Mouse (Mus musculus): Measurements from ENCODE around the gene Opcml.

The Opcml gene

GRCm38 (mm10) chr9:28247742-28248503 is 457.3 kb downstream of the Opcml start:
- DNase-seq (ENCODE audit: low read depth, low spot score), result peak; percentile 43

- no peak for DNase-seq (ENCODE audit: low read depth, low spot score)
Observed at GRCm38 (mm10) chr9:28251341-28251740, 460.8 kb downstream of the Opcml start.

- DNase-seq (ENCODE audit: low read depth, low spot score), result peak; percentile 18
Observed at GRCm38 (mm10) chr9:28255128-28255904, 464.7 kb downstream of the Opcml start.

GRCm38 (mm10) chr9:28255905-28256268 is 465.3 kb downstream of the Opcml start:
- DNase-seq (ENCODE audit: low read depth, low spot score), result no peak

GRCm38 (mm10) chr9:28261078-28261753 is 470.6 kb downstream of the Opcml start:
- DNase-seq (ENCODE audit: low read depth, low spot score), result peak; percentile 91

DNA sequence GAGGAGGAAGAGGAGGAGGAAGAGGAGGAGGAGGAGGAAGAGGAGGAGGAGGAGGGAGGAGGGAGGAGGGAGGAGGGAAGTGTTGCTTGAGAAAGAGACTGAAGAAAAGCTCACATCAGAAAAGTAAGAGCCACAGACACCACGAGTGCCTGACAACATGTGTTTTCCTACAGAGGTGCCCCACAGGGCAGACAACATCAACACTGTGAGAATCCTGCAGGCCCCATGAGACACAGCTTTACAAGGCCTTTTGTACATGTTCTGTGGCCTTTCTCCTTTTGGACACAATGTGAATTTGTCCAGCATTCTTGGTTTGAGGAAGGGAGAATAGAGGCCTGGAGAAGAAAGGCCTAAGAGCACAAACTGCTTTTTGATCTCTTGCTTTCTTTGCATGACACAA is 471.4 kb downstream of the Opcml start:
- DNase-seq (ENCODE audit: low read depth, low spot score), result no peak

DNA sequence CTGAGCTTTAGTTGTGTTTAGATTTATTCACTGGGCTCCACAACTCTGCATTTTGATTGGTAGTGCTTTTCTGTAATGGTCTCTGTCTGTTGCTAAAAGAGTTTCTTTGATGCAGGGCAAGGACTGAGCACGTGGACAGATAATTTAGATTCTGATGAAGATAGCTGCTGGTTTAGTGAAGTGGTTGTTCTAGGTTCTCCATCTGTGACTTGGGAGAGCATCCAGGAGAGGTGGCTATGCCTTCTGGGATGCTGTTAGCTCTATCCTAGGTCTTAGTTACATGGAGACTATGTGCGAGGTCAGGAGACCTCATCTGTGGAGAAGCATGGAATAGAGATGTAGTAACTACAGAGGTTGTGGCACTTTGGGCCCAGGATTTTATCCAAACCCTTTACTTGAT is 472.3 kb downstream of the Opcml start:
- no peak for DNase-seq (ENCODE audit: low read depth, low spot score)

DNA sequence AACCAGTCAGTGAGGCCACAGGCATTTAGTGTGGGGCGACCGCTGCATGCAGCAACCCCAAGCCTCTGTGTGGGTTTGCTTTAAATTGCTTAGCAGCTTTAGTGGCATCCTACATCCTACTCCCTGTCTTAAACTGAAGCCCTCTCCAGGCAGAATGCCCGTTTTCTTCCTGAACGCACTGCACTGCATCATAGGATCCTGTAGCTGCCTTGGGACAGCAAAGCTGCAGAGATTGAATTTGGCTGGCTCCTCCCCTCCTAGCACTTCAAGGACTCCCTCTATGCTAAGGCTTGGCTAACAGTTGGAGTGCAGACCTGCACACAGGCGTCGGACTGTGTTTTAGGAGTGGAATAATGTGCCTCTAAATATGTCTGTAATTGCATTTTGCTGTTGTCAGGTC is 474.2 kb downstream of the Opcml start:
- no peak for DNase-seq (ENCODE audit: low read depth, low spot score)

DNA sequence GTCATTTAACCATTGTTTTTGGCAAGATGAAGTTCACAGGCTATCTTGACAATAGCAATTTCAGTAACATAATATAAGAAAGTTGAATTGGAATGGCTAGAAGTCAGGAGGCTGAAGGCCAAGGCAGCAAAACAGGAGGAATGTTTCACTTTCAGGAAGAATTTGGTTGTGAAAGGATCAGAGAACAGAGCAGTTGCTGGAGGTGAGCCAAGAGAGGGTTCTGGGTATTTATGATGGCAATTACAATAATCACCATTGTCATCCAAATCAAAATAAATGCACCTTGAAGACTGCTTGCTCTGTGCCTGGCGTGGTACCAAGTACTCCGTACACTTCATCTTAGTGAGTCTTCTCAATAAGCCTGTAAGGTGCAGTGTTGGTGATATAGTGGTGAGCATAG is 483.2 kb downstream of the Opcml start:
- DNase-seq (ENCODE audit: low read depth, low spot score), result no peak

DNA sequence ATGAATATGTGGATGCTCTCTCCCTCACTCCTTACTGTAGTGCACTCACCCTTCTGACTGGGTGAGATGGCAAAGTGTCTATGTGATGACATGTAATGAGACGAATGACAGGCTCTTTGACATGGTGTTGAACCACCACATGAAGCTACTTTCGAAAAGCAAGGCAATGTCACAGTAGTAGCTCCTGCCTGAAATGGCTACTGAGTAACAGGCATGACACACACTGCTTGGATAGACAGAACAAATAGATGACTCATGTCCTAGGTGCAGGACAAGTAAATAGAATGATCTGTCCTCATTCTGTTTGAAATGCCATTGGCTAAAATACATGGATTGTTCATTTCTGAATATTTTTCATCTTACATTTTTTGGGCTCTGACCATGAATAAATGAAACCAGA is 488.0 kb downstream of the Opcml start:
- no peak for DNase-seq (ENCODE audit: low read depth, low spot score)

DNA sequence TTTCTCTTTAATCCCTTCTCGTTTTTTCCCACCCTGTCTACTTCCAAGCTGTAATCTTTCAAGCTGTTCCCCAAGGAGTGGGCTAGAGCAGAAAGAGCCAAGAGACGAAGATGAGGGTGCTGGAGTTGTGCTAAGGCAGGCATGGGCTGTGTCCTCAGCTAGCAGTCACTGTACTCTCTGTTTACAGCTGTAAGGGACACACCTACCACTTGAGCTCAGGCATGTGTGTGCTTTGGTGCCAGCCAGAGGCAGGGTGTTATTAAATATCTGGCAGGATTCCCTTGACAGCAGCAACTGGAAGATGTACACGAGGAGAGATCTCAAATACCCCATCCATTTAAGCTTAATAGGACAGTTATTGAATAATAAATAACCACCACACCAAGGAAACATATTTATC is 490.4 kb downstream of the Opcml start:
- no peak for DNase-seq (ENCODE audit: low read depth, low spot score)

- no peak for DNase-seq (ENCODE audit: low read depth, low spot score)
Observed at GRCm38 (mm10) chr9:28281571-28281970, 491.0 kb downstream of the Opcml start.

- DNase-seq (ENCODE audit: low read depth, low spot score), result no peak
Observed at GRCm38 (mm10) chr9:28285016-28285415, 494.4 kb downstream of the Opcml start.

DNA sequence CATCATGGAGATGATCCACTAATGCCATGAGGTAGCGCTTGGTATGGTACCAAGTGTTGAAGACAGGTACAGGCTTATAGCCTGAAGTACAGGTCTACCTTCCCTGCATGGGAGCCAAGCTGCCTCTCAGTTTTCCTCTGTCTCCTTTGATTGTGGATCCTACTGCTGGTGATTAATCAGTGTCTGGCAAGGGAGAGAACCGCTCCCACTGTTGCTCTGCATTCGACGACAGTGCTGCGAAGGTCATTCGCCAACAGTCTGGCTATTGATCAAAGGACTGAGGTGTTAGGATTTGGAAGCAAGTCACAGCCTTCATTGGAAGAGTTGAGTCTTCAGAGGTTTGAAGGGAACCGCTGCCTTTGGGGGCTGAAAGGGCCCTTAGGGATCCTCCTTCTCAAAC is 495.8 kb downstream of the Opcml start:
- no peak for DNase-seq (ENCODE audit: low read depth, low spot score)

DNA sequence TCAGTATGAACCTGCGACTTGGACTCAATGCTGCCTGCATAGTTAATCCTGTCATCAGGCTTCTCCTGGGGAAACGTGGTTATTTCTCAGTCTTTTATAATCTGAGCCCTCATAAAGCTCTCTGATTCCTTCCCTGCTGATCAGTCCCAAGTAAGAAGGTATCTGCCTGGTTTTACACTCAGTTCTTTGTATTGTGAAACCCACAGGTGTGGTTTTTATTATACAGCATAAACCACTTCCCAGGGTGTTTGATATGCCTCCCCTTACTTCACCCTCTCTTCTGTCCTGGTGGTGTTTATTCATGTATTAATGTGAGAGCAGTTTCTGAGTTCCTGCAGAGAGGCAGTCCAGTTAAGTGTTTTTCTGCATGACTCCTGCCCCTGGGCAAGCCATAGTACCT is 496.9 kb downstream of the Opcml start:
- no peak for DNase-seq (ENCODE audit: low read depth, low spot score)

DNA sequence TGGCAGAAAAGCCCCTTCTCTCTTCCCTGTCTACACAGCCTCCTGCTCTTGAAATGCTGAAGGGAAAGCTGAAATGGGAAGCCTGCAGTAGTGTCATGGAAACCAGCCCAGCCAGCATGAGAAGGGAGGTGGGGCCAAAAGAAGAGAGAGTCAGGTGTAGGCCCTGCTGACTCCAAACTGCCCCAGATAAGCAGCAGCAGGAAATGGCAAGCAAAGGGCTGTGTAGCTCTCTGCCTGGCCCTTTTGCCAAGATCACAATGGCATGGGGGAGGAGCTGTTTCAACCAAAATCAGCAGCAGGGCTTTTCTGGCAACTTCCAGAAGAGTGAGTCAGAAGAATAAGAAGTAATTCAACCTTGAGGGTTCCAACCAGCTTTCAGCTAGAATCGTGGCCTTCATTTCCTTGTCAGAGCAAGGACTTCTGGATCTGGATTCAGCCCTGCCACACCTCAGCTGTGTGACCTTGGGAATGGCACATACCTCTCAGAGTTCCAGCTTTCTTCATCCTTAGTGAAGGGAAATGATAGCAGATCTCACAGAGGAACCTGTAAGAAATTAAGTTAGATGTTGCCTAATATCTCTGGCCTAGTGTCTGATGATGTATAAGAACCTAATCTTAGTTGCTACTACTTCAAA is 499.2 kb downstream of the Opcml start:
- DNase-seq (ENCODE audit: low read depth, low spot score), result no peak

DNA sequence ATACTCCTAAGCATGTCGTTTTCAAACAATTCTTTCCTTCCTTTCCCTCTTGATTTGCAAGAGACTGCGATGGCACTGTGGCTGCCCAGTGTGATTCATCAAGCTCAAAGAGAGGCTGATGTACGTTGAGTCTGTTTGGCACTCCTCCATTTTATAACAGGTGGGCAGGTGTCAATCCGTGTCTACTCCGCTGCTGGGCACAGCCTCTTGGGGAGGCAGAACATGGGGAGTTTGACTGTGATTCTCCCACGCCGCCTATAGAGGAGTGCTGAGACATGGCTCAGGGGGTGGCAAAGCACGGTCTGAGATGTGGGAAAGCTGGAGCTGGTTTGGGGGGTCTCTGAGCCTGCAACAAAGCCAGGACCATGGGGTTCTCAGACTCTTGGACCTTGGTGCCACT is 513.1 kb downstream of the Opcml start:
- no peak for DNase-seq (ENCODE audit: low read depth, low spot score)

DNA sequence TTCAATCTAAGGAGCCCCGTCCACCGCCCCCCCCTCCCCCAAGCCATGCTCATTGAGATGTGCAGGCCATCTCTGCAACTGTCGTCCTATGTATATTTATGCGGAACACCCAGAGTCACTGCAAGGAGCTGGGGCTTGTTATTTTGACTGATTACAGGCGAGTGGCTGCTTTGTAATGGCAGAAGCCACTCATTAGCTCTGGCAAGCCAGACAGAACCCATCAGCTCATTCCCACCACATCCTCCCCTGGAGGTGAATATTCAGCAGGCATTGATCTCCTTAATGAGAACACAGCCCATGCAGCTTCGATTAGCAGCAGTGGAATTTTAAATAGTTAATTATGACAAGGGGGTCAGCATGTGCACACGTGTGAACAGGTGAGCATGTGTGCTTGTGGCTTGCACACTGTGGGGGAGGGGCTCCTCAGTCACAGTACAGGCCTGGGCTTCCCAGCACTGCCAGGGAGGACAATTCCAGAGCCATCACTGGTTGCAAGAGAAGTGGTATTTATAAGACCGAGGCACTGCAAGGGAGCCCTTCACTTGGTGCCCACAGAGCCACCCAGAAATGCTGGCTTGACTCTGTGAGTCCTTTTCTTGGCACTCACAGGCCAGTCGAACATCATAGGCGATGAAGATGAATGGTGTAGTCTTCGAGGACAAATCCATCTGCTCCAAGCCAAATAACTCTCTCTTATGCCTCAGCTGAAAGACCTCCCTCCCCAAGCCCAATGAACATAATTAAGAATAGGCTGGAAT is 516.0 kb downstream of the Opcml start:
- DNase-seq (ENCODE audit: low read depth, low spot score), result no peak

GRCm38 (mm10) chr9:28307122-28307430 is 516.5 kb downstream of the Opcml start:
- DNase-seq (ENCODE audit: low read depth, low spot score), result no peak

DNA sequence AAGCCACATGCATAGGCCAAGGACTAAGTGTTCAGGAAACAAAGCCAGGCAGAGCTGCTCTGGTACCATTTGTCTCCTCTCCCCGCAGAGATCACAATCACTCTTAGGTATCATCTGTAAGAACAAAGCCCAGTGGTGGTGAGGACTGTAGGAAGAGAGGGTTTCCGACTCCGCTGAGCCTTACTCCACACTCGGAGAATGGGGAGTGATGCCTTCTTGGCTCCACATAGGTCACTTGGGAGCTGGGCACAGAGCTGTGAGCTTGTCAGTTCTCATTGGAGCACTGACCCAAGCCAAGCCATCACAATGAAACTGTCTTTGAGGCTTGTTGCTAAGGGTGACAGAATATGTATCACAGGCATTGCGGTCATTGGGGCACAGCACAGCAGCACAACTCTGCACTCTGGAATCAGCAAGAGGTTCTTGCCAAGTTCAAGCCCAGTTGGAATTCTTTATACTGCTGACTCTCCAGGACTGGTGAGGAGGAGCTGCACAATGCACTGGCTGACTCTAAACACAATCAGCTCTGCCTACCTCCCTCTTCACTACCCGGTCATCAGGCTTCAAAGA is 517.0 kb downstream of the Opcml start:
- DNase-seq (ENCODE audit: low read depth, low spot score), result no peak

DNA sequence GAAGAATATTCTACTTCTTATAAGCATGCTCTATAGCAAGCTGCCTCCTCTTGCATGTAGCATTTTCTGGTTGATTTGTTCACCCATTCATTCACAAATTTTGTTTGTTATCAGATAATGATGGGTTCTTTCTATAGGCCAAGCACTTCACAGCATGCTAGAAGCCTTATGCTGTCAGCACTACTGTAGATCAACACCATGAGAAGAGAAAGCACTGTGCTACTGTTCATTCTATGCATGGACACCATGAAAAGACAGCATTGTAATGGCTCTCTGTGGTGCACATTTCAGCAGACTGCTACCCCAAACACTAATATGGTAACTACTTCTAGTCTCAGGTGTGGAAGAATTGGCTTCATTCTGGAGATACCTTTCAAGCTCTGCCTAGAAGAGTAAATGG is 527.3 kb downstream of the Opcml start:
- DNase-seq (ENCODE audit: low read depth, low spot score), result no peak
